11 mouse cellular contexts compared by ENCODE assay signal in genomic region chr1:136945426-136945825, GRCm38 (mm10). TPM values are rescaled to one million over a fixed set of nuclear protein-coding genes. Genes with fewer than 3 reads are reported as not detected.
DNase-seq lines count a peak whose midpoint lies in the region; ATAC-seq and TF ChIP-seq lines count a peak whose summit lies in the region.
"Had no signal": no experiment of that assay in that cellular context is flagged by ENCODE, and none has a peak within 500 bp of the region (broad histone marks: within the 10 kb centered on the region; RNA-seq: fewer than 3 reads in every experiment).

No protein-coding gene starts in this region.

- no peak for DNase-seq in gastrocnemius, adult 2 months
- DNase-seq in gastrocnemius, postnatal 25 days = no peak
- DNase-seq in lung, adult 18-20 months = no peak
- DNase-seq in adrenal gland, postnatal 25 days = no peak
- DNase-seq in ovary, postnatal 36 days (ENCODE audit: low spot score) = no peak

- H3K27me3 ChIP-seq in lung, embryonic 15.5 days = peaks cover 79% of the 10 kb centered on the region
- peaks cover 47% of the 10 kb centered on the region for H3K27me3 ChIP-seq in embryonic facial prominence, embryonic 12.5 days
- peaks cover 83% of the 10 kb centered on the region for H3K27me3 ChIP-seq in midbrain, embryonic 13.5 days

- no peak for TF ChIP-seq CTCF in gastrocnemius, adult 2 months (IDR thresholded peaks at IDR 0.05)

- peak overlapping the region; percentile 92 for H3K4me2 ChIP-seq in lung, embryonic 15.5 days
- no peak overlapping the region for H3K4me2 ChIP-seq in embryonic facial prominence, embryonic 12.5 days (replicated peaks)
- peak overlapping the region; percentile 94 for H3K4me2 ChIP-seq in midbrain, embryonic 13.5 days (replicated peaks)

- no peak overlapping the region for H3K9ac ChIP-seq in lung, embryonic 15.5 days
- H3K9ac ChIP-seq in embryonic facial prominence, embryonic 12.5 days = no peak overlapping the region
- no peak overlapping the region for H3K9ac ChIP-seq in midbrain, embryonic 13.5 days (replicated peaks)

- intact Hi-C loops in gastrocnemius, adult 2 months (cut with DNase I) = no loop called here

- no peaks in the 10 kb centered on the region for H3K36me3 ChIP-seq in lung, embryonic 15.5 days
- H3K36me3 ChIP-seq in embryonic facial prominence, embryonic 12.5 days = no peaks in the 10 kb centered on the region
- no peaks in the 10 kb centered on the region for H3K36me3 ChIP-seq in midbrain, embryonic 13.5 days

- no peaks in the 10 kb centered on the region for H3K9me3 ChIP-seq in lung, embryonic 15.5 days
- H3K9me3 ChIP-seq in embryonic facial prominence, embryonic 12.5 days = no peaks in the 10 kb centered on the region
- no peaks in the 10 kb centered on the region for H3K9me3 ChIP-seq in midbrain, embryonic 13.5 days

- WGBS in lung, embryonic 15.5 days = 10% methylated on average over 7 of the region's 7 CpGs
- WGBS in embryonic facial prominence, embryonic 12.5 days = 4% methylated on average over 7 of the region's 7 CpGs
- 2% methylated on average over 7 of the region's 7 CpGs for WGBS in midbrain, embryonic 13.5 days

- no peak overlapping the region for H3K27ac ChIP-seq in gastrocnemius, adult 2 months
- no peak overlapping the region for H3K27ac ChIP-seq in lung, embryonic 15.5 days
- no peak overlapping the region for H3K27ac ChIP-seq in embryonic facial prominence, embryonic 12.5 days
- no peak overlapping the region for H3K27ac ChIP-seq in midbrain, embryonic 13.5 days

- H3K4me1 ChIP-seq in lung, embryonic 15.5 days = peaks cover 22% of the 10 kb centered on the region
- H3K4me1 ChIP-seq in embryonic facial prominence, embryonic 12.5 days = peaks cover 20% of the 10 kb centered on the region; the same call in 1 of the 2 replicates
- H3K4me1 ChIP-seq in midbrain, embryonic 13.5 days (replicated peaks) = peaks cover 47% of the 10 kb centered on the region

- no peak for ATAC-seq in lung, embryonic 15.5 days (ENCODE audit: borderline replicate concordance, extremely low read depth, low FRiP score, low TSS enrichment)
- ATAC-seq in embryonic facial prominence, embryonic 12.5 days (ENCODE audit: insufficient number of reproducible peaks, insufficient read depth, low FRiP score, low TSS enrichment) = no peak
- no peak for ATAC-seq in midbrain, embryonic 13.5 days
- ATAC-seq: Patski had no signal

- peak overlapping the region; percentile 75 for H3K4me3 ChIP-seq in gastrocnemius, adult 2 months
- H3K4me3 ChIP-seq in lung, embryonic 15.5 days = no peak overlapping the region
- H3K4me3 ChIP-seq in embryonic facial prominence, embryonic 12.5 days = 0 out of 2 replicates have a peak overlapping the region, but pooled peaks have one; percentile 37
- 0 out of 2 replicates have a peak overlapping the region, but pooled peaks have one; percentile 52 for H3K4me3 ChIP-seq in midbrain, embryonic 13.5 days (replicated peaks)

RNA-seq across cellular contexts. Expression of gene Nr5a2, which starts 14.8 kb away (rescaled TPM):
- under 1 TPM; 0.11 to 0.26 TPM for total RNA-seq in gastrocnemius, adult 2 months (2021)
- total RNA-seq in gastrocnemius, postnatal 25 days (2021) = under 1 TPM; 0.29 to 0.61 TPM
- polyA plus RNA-seq in lung, embryonic 15.5 days (2015; fragmentation: Nextera tagmentation; extraction: Ambion mirVana) = 2.0 and 2.4 TPM in 2 replicates
- polyA plus RNA-seq in embryonic facial prominence, embryonic 12.5 days (2016; fragmentation: Nextera tagmentation; extraction: Ambion mirVana) = 3.0 and 6.8 TPM in 2 replicates
- polyA plus RNA-seq in midbrain, embryonic 13.5 days (2015; fragmentation: Nextera tagmentation; extraction: Ambion mirVana) = 2.1 TPM in 2 replicates
- 2.7 and 4.0 TPM in 2 replicates for total RNA-seq in adrenal gland, postnatal 25 days (2021)
- total RNA-seq: layer of hippocampus, postnatal 14 days had no signal
- polyA plus RNA-seq: cortical plate, adult 2 months had no signal
